Mouse (Mus musculus) midbrain, embryonic 10.5 days (tissue): Measurements from ENCODE around the gene Ccdc92b. TPM values are rescaled to one million over a fixed set of nuclear protein-coding genes. Genes with fewer than 3 reads are reported as not detected.

Experiments used
- DNase-seq: peaks from one replicate; pipeline ENCODE4 v3.0.0-alpha.2; 2017; ENCODE audit warnings: low spot score
- H3K27ac ChIP-seq: fragments of 300-500 bp; sonication (generic); replicated peaks from 2 replicates; pipeline ENCODE4 v1.5.1; 2016; ENCODE audit warnings: mild to moderate bottlenecking
- H3K27me3 ChIP-seq: fragments of 300-500 bp; sonication (generic); 2 replicates; pipeline ENCODE4 v1.6.1; 2016; ENCODE audit warnings: low read depth, mild to moderate bottlenecking; ENCODE audit not compliant: poor library complexity, severe bottlenecking
- H3K36me3 ChIP-seq: fragments of 300-500 bp; sonication (generic); 2 replicates; pipeline ENCODE4 v1.6.1; 2016; ENCODE audit warnings: mild to moderate bottlenecking, moderate library complexity
- H3K4me1 ChIP-seq: fragments of 300-500 bp; sonication (generic); 2 replicates; pipeline ENCODE4 v1.6.1; 2016
- H3K4me3 ChIP-seq: fragments of 300-500 bp; sonication (generic); 2 replicates; pipeline ENCODE4 v1.5.1; 2016; ENCODE audit warnings: mild to moderate bottlenecking, moderate library complexity
- H3K9me3 ChIP-seq: fragments of 300-500 bp; sonication (generic); replicated peaks from 2 replicates; pipeline ENCODE4 v1.6.1; 2016; ENCODE audit warnings: mild to moderate bottlenecking
- WGBS: fragments of 180-500 bp; shearing (Covaris S2); methylation state at CpG from one replicate; pipeline ENCODE4 v1.1.7; 2016; 5-methylcytosine and 5-hydroxymethylcytosine counted together
- polyA plus RNA-seq: library from polyadenylated mRNA; unstranded; fragments of >200 nt; fragmentation: Nextera tagmentation; extraction: Ambion mirVana; gene quantifications from 2 replicates; pipeline ENCODE4 v1.2.1, GENCODE M21; 2016

Gene Ccdc92b
- polyA plus RNA-seq, 1 experiment from 2014 or later, result 0.67 TPM

GRCm38 (mm10) chr11:74665631-74666283, 46.4 kb downstream of the Ccdc92b start:
- DNase-seq, result no peak
- Histone ChIP-seq H3K36me3 (peaks cover 96% of the 10 kb centered on the region), H3K9me3 (no peaks in the 10 kb centered on the region), H3K4me3 (no peak overlapping the region), H3K27ac (no peak overlapping the region), H3K4me1 (no peaks in the 10 kb centered on the region), H3K27me3 (no peaks in the 10 kb centered on the region)
- WGBS, result 94% methylated on average over 17 of the region's 17 CpGs

- Histone ChIP-seq H3K27me3 (no peaks in the 10 kb centered on the region), H3K4me1 (no peaks in the 10 kb centered on the region), H3K9me3 (no peaks in the 10 kb centered on the region), H3K27ac (no peak overlapping the region), H3K36me3 (peaks cover 91% of the 10 kb centered on the region), H3K4me3 (no peak overlapping the region)
- 93% methylated on average over 5 of the region's 5 CpGs for WGBS
- DNase-seq, result no peak
These were observed 46.9 kb downstream of the Ccdc92b start for GRCm38 (mm10) chr11:74666284-74666652.

GRCm38 (mm10) chr11:74666776-74667581, 47.6 kb downstream of the Ccdc92b start:
- Histone ChIP-seq H3K4me1 (no peaks in the 10 kb centered on the region), H3K4me3 (no peak overlapping the region), H3K9me3 (no peaks in the 10 kb centered on the region), H3K27me3 (no peaks in the 10 kb centered on the region), H3K36me3 (peaks cover 84% of the 10 kb centered on the region), H3K27ac (no peak overlapping the region)
- WGBS, result 95% methylated on average over 14 of the region's 14 CpGs
- DNase-seq, result no peak

- no peak overlapping the region for H3K27ac ChIP-seq
- peaks cover 78% of the 10 kb centered on the region for H3K36me3 ChIP-seq
- 95% methylated on average over 13 of the region's 13 CpGs for WGBS
- no peak overlapping the region for H3K4me3 ChIP-seq
- no peaks in the 10 kb centered on the region for H3K9me3 ChIP-seq
- no peaks in the 10 kb centered on the region for H3K27me3 ChIP-seq
- DNase-seq, result no peak
- no peaks in the 10 kb centered on the region for H3K4me1 ChIP-seq
These were observed 48.2 kb downstream of the Ccdc92b start for GRCm38 (mm10) chr11:74667582-74668010.

GRCm38 (mm10) chr11:74668466-74668865, 49.1 kb downstream of the Ccdc92b start:
- H3K27me3 ChIP-seq, result no peaks in the 10 kb centered on the region
- H3K4me1 ChIP-seq, result no peaks in the 10 kb centered on the region
- peaks cover 77% of the 10 kb centered on the region for H3K36me3 ChIP-seq
- no peaks in the 10 kb centered on the region for H3K9me3 ChIP-seq
- no peak overlapping the region for H3K4me3 ChIP-seq
- H3K27ac ChIP-seq, result no peak overlapping the region
- no peak for DNase-seq
- WGBS, result 93% methylated on average over 5 of the region's 5 CpGs

GRCm38 (mm10) chr11:74668971-74669370, 49.6 kb downstream of the Ccdc92b start:
- Histone ChIP-seq H3K4me1 (no peaks in the 10 kb centered on the region), H3K27ac (no peak overlapping the region), H3K36me3 (peaks cover 77% of the 10 kb centered on the region), H3K4me3 (no peak overlapping the region), H3K27me3 (no peaks in the 10 kb centered on the region), H3K9me3 (no peaks in the 10 kb centered on the region)
- DNase-seq, result peak; percentile 6
- 91% methylated on average over 2 of the region's 2 CpGs for WGBS

- peaks cover 77% of the 10 kb centered on the region for H3K36me3 ChIP-seq
- DNase-seq, result peak; percentile 7
- H3K27ac ChIP-seq, result no peak overlapping the region
- no peaks in the 10 kb centered on the region for H3K4me1 ChIP-seq
- no peaks in the 10 kb centered on the region for H3K9me3 ChIP-seq
- H3K4me3 ChIP-seq, result no peak overlapping the region
- H3K27me3 ChIP-seq, result no peaks in the 10 kb centered on the region
These were observed 50.7 kb downstream of the Ccdc92b start for GRCm38 (mm10) chr11:74670151-74670550.

- Histone ChIP-seq H3K4me3 (no peak overlapping the region), H3K27me3 (no peaks in the 10 kb centered on the region), H3K36me3 (peaks cover 76% of the 10 kb centered on the region), H3K27ac (no peak overlapping the region), H3K4me1 (no peaks in the 10 kb centered on the region), H3K9me3 (no peaks in the 10 kb centered on the region)
- peak; percentile 9 for DNase-seq
- 97% methylated on average over 1 of the region's 1 CpGs for WGBS
These were observed 51.6 kb downstream of the Ccdc92b start for GRCm38 (mm10) chr11:74671013-74671412.

- Histone ChIP-seq H3K27ac (no peak overlapping the region), H3K4me1 (no peaks in the 10 kb centered on the region), H3K27me3 (no peaks in the 10 kb centered on the region), H3K9me3 (no peaks in the 10 kb centered on the region), H3K36me3 (peaks cover 74% of the 10 kb centered on the region), H3K4me3 (no peak overlapping the region)
- WGBS, result 93% methylated on average over 5 of the region's 5 CpGs
- DNase-seq, result no peak
These were observed 52.4 kb downstream of the Ccdc92b start for GRCm38 (mm10) chr11:74671839-74672238.

- Histone ChIP-seq H3K27me3 (no peaks in the 10 kb centered on the region), H3K27ac (no peak overlapping the region), H3K4me3 (no peak overlapping the region), H3K4me1 (no peaks in the 10 kb centered on the region), H3K36me3 (peaks cover 74% of the 10 kb centered on the region), H3K9me3 (no peaks in the 10 kb centered on the region)
- WGBS, result 86% methylated on average over 6 of the region's 6 CpGs
- no peak for DNase-seq
These were observed 53.6 kb downstream of the Ccdc92b start for GRCm38 (mm10) chr11:74672901-74673513.

GRCm38 (mm10) chr11:74673561-74673960, 54.2 kb downstream of the Ccdc92b start:
- H3K27me3 ChIP-seq, result no peaks in the 10 kb centered on the region
- H3K9me3 ChIP-seq, result no peaks in the 10 kb centered on the region
- WGBS, result 71% methylated on average over 1 of the region's 1 CpGs
- H3K27ac ChIP-seq, result no peak overlapping the region
- peaks cover 75% of the 10 kb centered on the region for H3K36me3 ChIP-seq
- no peak for DNase-seq
- H3K4me1 ChIP-seq, result no peaks in the 10 kb centered on the region
- no peak overlapping the region for H3K4me3 ChIP-seq

GRCm38 (mm10) chr11:74674713-74675112, 55.3 kb downstream of the Ccdc92b start:
- Histone ChIP-seq H3K4me1 (no peaks in the 10 kb centered on the region), H3K27ac (no peak overlapping the region), H3K9me3 (no peaks in the 10 kb centered on the region), H3K36me3 (peaks cover 75% of the 10 kb centered on the region), H3K27me3 (no peaks in the 10 kb centered on the region), H3K4me3 (no peak overlapping the region)
- 94% methylated on average over 8 of the region's 8 CpGs for WGBS
- no peak for DNase-seq

- WGBS, result 92% methylated on average over 4 of the region's 4 CpGs
- H3K4me1 ChIP-seq, result no peaks in the 10 kb centered on the region
- DNase-seq, result no peak
- H3K27ac ChIP-seq, result no peak overlapping the region
- H3K9me3 ChIP-seq, result no peaks in the 10 kb centered on the region
- no peak overlapping the region for H3K4me3 ChIP-seq
- H3K27me3 ChIP-seq, result no peaks in the 10 kb centered on the region
- H3K36me3 ChIP-seq, result peaks cover 75% of the 10 kb centered on the region
These were observed 55.8 kb downstream of the Ccdc92b start for GRCm38 (mm10) chr11:74675156-74675555.
